Mouse (Mus musculus): ENCODE measurements at regions not wholly inside any gene's neighbourhood (a gene's known extent, or its start where the extent isn't known, plus 50 kb on each side); places are given as distances from the start of the nearest gene placed in this dataset.
"Not testable (repeated sequence)": the region's sequence is repeated elsewhere in the genome, so short reads cannot be mapped to it uniquely, and the experiment has no call there.

DNA sequence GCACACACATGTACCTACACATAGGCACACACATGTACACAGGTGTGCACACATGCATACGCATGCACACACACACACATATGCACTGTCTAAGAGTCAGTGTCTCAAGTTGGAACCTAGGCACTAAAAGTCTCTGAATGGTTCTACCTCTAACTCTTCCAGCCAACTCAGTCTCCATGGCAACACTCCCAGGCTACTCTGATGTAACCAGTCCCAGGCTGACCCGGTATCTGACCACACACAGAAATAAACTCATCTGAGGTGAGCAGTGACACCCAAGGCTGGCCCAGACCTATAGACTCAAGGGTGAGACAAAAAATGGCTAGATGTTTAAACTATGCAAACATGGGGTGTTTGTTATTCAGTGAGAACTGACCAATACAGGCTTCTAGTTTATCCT is 262.1 kb downstream of the Setd4 start:
- DNase-seq (ENCODE audit: low read depth), result no peak

DNA sequence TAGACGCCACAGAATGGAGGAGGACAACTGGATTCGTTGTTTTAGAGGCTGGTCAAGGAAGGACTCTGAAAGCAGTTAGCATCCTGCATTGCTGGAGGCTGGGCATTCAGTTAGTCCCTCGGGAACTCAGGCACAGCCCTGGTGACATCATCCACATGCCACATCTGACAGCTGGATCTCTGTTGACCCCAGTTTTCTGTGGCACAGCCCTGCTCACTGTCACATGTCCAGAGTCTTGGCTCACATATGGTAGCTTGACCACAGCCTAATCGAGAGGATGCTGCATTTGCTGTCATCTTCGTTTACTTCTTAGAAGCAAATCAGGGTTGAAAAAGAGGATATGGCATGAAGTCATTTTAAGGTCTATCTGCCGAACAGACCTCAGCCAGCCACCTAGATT is 265.1 kb downstream of the Setd4 start:
- DNase-seq (ENCODE audit: low read depth), result no peak

DNA sequence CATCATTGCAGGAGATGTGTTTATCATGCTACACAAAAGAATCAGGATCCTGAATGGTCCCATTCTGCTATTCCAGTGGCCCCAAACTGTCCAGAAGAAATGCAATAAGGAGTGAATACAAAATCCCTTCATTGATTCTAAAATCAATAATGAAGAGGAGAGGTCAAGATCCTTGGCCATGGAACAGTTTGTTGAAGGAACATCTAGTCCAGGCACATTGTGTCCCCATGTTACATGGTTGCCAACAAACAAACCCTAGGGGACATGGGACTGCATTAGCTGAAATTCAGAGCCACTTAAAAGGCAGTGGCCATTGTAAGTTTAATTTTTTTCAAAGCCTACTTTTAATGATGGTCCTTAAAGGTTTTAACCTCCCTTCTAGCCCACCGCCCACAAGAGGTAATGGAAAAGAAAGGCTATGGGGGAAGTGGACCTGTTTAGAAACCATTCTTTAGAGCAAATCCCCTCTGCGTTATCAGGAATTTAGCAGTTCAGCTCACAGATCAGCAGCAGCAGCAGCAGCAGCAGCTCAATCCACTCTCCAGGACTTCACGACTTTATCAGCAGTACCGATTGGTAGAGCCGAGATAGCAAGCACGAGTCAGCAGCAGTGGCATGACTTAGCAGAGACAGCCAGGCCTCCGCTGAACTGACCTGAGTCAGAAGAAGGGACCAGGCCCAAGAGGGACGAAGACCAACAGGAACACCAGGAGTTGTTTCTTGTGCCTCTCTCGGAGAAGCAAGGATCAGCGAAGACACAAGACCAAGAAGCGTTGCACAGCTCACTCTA is 268.3 kb downstream of the Setd4 start:
- DNase-seq (ENCODE audit: low read depth), result no peak

DNA sequence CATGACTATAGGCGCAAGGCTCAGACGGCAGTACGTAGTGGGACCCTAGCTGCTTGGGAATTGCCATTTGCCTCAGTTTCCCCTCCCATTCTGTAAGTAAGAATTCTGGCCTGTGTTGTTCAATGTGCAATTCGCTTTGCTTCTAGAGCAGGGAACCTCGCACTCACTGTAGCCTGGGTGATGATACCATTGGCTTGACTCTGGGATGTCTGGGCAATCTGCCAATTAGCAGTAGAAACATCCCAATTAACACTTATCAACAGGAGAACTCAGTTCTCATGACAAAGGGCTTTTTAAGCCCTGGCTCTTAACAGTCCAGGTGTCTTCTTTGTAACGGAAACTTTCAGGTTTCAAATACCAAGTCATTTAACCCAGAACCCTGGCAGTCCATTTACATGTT is 270.2 kb downstream of the Setd4 start:
- DNase-seq (ENCODE audit: low read depth), result no peak

DNA sequence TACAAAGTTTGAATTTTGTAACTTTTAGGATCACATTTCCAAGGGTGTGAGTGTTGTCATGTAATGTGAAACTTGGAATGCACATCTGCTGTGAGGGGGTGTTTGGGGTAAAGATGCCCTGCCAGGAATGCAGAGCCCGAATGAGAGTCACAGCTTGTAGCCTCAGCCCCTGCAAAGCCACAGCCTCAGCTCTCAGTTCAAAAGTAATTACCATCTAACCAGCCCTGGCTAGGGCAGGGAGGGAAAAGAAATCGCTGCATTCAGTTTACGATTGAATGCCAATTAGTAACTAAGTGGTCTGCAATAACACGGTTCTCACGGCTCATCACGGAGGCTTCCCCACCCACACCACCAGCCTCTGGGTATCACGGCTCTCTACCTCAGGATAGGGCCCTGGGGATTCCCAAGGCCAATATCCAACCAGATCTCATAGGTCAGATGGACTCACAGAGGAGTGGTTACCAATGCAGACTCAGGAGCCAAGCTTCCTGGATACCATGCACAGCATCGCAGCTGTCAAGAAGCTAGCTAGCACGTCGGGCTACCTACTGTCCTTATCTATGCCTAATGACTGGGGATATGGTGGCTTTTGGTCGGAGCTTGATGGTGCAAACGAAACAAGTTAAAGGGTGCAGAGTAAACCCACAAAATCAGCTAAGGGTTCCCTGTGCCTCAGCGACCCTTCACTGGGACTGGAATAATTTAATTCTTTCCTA is 275.0 kb downstream of the Setd4 start:
- no peak for DNase-seq (ENCODE audit: low read depth)

DNA sequence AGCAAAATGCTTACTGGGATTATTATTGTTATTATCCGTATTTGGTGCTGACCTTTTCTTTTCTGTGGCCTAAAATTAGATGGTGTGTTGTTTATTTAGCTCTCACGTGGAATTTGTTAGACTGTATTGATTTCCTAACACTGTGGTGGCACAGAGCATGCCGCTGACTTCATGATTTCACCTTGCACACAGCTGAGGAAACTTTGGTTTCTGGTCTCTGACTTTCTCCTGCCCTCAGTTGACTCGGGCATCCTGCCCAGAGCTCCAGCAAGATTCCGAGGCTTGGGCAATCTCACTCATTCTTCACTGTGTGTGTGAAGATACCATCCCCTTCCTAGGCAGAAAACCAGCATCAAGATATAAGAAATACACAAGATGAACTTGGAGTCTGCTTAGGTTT is 279.0 kb downstream of the Setd4 start:
- no peak for DNase-seq (ENCODE audit: low read depth)

DNA sequence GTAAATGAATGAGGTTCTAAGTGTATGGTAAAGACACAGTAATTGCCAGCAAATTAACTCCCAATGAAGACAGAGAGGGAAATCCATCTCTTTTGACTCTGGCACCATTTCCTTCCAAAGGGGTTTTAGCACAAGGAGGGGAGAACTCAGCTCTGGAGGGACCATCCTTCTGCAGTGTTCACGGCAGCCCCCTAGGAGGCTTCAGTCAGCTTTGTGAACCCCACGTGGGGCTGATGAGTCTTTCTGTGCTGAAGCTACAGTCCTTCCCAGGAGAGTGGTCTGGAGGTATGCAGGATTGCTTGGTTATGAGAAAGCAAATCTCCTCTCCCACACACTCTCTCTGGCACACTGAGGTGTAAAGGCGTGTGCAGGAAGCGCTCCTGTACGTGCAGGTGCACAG is 280.7 kb downstream of the Setd4 start:
- DNase-seq (ENCODE audit: low read depth), result no peak

DNA sequence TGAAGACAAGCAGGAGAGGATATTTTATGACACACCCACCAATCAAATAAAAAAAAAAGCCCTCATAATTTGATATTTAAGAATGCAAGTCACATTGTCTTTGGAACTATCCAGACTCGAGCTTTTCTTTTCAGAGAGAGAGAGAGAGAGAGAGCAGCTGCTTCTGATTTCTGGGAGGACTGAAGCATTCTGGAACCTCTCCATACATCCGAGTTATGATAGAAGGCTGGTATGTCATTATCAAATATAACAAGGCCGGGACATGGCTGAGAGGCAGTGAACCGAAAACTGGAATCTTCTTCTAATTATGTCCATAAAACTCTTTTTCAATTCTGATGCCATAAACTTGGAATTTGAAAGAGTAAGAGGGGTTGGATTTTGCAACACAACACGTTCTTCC is 284.3 kb downstream of the Setd4 start:
- no peak for DNase-seq (ENCODE audit: low read depth)

DNA sequence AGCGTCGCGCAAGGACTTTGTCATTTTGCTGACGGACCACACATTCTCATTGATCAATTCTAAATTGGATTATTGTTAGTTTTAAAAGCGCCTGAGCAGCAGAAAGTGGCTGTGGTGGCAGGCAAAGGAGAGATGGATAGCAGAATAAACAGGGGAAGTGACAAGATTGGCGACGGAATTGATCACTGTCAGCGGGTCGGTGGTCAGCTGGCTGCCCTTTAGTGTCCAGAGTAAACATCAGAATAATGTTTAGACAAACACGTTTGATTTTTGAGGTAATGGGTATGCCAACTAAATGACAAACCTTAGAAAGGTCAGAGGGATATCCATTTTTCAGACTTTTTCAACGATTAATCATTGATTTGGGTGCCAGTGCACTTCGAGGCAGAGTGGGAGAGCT is 292.2 kb downstream of the Setd4 start:
- no peak for DNase-seq (ENCODE audit: low read depth)

DNA sequence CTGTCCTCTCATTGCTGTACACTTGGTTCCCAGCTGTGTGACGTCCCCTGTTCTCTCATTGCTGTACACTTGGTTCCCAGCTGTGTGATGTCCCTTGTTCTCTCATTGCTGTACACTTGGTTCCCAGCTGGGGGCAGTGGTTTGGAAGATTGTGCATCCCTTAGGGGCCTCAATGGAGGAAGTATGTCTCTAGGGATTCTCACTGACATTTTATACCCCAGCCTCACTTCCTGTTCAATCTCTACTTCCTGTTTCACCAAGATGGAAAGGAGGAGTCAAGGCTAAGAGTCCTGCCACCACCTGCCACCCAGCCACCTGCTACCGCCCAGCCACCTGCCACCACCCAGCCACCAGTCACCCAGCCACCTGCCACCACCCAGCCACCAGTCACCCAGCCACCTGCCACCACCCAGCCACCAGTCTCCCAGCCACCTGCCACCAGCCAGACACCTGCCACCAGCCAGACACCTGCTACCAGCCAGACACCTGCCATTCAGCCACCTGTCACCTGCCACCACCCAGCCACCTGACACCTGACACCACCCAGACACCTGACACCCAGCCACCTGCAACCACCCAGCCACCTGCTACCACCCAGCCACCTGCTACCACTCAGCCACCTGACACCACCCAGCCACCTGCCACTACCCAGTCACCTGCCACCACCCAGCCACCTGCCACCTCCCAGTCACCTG is 295.1 kb downstream of the Setd4 start:
- no peak for DNase-seq (ENCODE audit: low read depth)

DNA sequence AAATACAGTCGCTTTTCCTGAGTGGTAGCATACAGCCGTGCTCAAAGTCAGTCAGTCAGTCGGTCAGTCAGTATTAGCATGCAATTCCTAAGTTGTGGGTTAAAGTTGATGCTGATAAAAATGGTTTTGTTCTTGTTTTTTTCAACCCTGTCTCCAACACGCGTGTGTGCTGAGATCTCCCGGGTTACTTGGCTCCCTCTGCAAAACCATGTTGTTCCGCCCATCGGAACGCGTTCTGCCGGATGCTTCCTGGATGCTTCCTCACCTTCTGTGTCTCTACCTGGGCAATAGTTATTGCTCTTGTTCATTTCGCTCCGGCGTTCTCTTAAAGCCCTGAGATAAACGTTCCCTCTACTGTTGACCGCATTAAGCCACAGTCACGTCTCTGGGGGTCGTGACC is 296.9 kb downstream of the Setd4 start:
- DNase-seq (ENCODE audit: low read depth), result no peak

DNA sequence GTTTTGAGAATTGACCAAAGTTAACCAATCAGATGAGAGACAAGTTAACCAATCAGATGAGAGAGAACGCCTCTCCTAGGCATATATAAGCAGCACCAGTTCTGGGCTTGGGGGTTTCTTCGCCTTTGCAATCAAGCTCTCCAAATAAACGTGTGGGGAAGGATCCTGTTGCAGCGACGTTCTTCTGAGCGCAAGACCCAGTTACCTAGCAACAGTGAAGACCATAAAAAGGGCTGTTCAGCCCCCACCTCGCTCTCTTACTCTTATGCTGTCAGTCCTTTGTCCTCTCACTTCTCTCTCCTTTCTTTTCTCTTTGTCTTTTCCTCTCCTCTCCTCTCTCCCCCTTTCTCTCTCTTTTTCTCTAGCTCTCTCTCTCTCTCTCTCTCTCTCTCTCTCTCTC is 297.7 kb downstream of the Setd4 start:
- DNase-seq (ENCODE audit: low read depth), result not testable (repeated sequence)

DNA sequence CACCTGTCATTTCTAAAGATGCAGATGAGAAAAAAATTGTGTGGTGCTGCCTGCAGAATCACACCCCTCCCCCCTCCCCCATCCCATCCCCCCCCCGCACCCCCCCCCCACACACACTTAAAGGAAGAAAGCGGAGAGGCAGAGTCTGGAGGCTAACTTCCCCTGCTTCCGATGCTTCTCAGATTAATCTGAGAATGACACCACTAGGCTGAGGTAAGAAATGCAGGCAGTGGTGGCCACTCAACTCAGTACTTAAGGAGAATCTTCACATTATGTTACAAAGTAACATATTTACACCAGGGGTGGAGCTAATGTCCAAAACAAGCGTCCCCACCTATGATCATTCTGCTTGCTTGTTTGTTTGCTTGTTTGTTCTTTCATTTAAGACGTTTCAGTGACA is 309.4 kb downstream of the Setd4 start:
- no peak for DNase-seq (ENCODE audit: low read depth)

DNA sequence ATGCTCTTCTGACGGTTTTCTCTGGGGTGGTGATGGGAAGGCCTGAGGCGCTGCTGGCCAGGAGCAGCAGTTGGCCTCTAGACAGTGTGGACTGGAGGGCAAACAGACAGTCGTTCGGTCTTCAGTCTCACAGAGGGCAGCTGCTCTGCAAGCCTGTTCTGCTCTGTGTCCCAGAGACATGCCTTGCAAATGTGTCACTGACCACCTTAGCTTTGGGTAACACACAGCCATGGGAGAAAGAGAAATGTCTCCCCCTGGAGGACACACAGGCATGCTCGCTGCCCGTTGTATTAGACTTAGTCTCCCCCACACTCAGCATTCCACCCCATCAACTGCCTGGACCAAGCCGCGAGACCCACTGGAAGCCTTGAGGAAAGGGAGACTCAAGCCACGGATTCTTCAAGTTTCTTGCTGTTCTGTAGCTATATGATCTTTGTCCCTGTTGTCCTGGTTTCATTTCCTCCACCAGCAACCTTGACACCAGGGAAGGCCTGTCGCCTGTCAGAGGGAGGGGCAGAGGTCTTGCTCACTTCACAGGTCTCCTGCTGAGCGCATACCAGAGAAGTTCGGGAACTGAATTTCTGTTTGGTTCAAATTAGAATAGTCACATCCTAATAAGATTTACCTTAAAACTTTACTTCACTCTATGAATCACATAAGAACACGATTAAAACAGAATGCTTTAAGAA is 310.8 kb downstream of the Setd4 start:
- peak; percentile 17 for DNase-seq (ENCODE audit: low read depth)

DNA sequence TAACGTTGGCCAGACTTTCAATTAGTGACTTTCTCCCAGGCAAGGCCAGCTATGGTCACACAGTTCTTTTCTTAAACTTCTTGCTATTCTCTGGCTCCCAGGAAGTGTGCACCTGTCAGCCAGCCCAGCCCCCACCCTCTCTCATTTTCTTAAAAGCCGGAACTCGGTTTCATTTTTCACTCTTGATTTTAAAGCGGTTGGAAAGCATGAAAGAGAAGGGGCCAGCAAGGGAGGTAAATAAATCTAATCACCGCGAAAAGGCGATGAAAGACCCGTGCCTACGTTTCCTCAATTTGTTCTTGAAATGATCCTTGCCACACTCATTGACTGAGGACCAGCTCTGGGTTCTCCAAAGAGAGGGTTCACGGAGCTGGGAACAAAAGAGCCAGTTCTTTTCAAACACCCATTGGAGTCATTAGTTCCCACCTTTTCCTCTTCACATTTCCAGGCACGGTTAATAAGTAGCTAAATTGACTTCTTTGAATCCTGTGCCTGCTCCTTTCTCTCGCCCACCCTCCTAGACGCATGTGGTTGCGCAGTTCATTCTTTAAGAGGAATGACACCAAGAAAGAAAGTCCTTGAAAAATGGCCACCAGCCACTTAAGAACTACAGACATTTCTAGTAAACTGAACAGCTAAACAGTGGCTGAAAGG is 311.6 kb downstream of the Setd4 start:
- DNase-seq (ENCODE audit: low read depth), result no peak

DNA sequence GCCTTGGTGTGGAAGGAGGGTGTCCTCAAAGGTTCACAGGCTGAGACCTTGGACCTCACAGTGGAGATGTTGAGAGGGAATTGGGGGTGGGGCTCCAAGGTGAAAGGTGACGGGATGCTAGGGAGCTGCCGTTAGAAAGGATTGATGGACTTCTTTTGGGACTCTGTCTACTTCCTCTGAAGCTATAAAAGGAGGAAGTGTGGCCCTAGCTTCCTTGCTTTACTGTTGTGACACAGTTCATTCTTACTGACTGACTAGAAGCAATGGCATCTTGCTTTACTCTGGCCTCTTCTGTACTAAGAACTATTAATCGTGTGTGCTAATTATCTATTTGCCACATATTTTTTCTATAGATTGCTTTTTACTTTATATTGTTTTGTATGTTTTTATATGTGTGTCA is 315.8 kb downstream of the Setd4 start:
- no peak for DNase-seq (ENCODE audit: low read depth)

DNA sequence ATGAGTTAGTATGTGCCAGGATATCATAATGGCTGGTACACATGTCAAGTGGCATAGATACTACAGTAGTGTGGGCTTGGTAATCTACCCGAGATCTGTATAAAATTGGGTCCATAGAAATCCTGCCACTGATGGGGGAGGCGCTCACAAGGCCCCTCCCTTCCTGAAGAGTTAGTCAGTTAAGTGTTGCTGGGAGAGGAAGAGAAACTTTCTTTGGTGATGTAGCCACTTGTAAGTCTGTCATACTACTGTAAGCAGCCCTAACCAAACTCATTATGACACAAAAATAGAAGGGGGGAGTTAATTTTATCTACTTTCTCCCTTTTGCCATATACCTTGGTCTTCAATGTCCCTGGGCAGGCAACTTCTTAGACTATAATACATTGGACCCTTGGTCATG is 316.3 kb downstream of the Setd4 start:
- no peak for DNase-seq (ENCODE audit: low read depth)

DNA sequence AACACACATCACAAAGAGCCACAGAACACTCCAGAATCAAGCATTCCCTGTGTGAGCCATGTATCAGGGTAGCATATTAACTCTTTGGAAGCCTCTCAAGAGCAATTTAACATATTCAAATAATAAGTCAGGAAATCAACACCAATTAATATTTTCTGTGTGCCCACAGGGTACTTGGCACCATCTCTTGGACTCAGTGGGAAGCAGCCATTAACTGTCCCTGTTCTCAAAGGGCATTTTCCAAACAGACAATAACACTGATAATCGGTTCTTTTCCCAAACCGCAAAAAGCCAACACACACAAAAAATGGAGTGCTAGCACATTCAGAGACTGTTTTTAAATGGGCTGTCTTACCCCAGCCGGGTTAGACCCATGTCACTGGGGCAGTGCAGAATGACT is 317.0 kb downstream of the Setd4 start:
- DNase-seq (ENCODE audit: low read depth), result no peak

DNA sequence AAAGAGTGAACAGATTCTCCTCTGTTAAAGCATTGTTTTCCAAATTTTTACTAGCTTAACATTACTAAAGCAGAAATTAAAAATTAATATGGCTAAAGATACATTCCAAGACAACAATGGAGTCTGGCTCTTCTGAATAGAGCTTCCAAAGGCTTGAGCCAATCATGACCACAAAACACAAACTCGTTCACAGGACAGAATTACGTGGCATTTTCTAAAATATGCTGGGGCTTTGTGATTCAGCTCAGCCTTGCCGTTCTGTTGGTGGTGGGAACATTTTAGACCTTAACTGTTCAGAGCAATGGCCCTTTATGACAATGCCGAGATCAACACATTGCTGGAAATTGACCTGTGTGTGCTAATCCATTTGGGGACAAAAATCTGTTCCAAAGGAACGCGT is 318.7 kb downstream of the Setd4 start:
- DNase-seq (ENCODE audit: low read depth), result no peak

DNA sequence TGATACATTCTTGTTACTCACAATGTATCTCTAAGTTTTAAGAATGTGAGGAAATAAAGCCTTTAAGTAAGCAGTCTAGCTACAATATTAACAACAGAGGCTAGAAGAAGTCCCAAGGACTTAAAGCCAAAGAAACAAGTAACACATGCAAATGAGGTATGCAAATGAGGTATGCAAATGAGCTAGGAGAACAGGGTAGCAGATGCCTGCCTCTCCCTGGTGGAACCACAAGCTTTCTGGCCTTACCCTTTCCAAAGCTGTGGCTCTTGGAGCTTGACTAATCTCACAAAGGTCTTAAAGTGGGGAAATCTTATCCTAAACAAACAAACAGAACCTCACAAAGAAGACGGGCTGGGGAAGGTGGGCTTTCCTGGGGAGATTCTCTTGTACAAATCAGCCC is 322.1 kb downstream of the Setd4 start:
- no peak for DNase-seq (ENCODE audit: low read depth)

DNA sequence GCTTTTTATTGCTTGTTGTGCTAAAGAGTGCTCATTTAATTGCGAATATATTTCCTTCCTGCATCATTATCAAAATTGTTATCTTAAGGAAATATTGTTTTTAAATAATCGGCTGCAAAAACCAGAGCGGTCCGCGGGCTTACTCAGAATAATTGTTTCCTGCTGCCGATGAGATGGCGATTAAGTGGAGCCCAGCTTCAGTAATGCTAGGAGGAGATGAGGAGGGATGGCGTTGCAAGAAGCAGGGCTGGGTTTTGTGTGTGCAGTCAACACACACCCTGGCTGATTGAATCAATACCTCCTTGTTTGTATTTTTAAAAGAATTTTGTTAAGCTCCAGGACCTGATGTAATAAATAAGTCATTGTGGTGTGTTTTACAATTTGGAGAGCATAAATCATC is 331.2 kb downstream of the Setd4 start:
- no peak for DNase-seq (ENCODE audit: low read depth)

DNA sequence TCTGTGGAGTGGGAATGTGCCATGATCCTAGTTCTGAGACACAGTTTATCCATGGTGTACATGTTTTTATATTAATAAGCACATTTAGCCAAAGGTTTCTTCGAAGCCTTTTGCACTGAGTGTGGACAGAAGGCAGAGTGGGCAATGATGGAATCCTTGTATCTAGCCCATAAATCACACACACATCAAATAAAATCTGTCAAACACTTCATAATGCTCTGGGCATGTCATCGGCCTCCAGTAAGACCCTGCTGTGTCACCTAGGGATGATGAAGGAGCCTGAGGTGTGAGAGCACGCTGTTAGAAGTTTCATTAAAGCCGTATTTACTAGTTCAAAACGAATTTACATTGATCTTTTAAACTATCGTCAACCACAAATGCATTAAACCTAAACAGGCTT is 331.7 kb downstream of the Setd4 start:
- DNase-seq (ENCODE audit: low read depth), result no peak

Data from c-Kit-positive CD71-positive TER-119-negative erythroid progenitor cells, embryonic 14.5 days (primary cell).